Mouse (Mus musculus): Measurements from ENCODE around the gene Dctn5. TPM values are rescaled to one million over a fixed set of nuclear protein-coding genes. Genes with fewer than 3 reads are reported as not detected.

Dctn5 gene
- polyA plus RNA-seq, 1 experiment from 2014 or later, result 113 TPM

- Histone ChIP-seq H3K4me2 (replicated peaks; ENCODE audit: low read depth, low read length) (peak overlapping the region; percentile 62), H3K36me3 (ENCODE audit: control insufficient read depth, insufficient read depth, low read length) (peaks cover 27% of the 10 kb centered on the region), H3K4me1 (ENCODE audit: control insufficient read depth, insufficient read depth, low read length) (peaks cover 14% of the 10 kb centered on the region), H3K27ac (ENCODE audit: low read depth, low read length) (peak overlapping the region; percentile 77), H3K4me3 (ENCODE audit: low read length) (peak overlapping the region; percentile 82), H3K27me3 (ENCODE audit: control insufficient read depth, insufficient read depth, low read length) (no peaks in the 10 kb centered on the region), H3K9me3 (ENCODE audit: control insufficient read depth, low read length) (no peaks in the 10 kb centered on the region), H3K9ac (ENCODE audit: low read depth, low read length) (peak overlapping the region; percentile 75)
- 8% methylated on average over 13 of the region's 13 CpGs for WGBS
- no peak; the same call in 1 of the 2 replicates for ATAC-seq (ENCODE audit: low FRiP score, low TSS enrichment)
Measured at GRCm38 (mm10) chr7:122158488-122158887, 25.6 kb downstream of the Dctn5 start.

DNA sequence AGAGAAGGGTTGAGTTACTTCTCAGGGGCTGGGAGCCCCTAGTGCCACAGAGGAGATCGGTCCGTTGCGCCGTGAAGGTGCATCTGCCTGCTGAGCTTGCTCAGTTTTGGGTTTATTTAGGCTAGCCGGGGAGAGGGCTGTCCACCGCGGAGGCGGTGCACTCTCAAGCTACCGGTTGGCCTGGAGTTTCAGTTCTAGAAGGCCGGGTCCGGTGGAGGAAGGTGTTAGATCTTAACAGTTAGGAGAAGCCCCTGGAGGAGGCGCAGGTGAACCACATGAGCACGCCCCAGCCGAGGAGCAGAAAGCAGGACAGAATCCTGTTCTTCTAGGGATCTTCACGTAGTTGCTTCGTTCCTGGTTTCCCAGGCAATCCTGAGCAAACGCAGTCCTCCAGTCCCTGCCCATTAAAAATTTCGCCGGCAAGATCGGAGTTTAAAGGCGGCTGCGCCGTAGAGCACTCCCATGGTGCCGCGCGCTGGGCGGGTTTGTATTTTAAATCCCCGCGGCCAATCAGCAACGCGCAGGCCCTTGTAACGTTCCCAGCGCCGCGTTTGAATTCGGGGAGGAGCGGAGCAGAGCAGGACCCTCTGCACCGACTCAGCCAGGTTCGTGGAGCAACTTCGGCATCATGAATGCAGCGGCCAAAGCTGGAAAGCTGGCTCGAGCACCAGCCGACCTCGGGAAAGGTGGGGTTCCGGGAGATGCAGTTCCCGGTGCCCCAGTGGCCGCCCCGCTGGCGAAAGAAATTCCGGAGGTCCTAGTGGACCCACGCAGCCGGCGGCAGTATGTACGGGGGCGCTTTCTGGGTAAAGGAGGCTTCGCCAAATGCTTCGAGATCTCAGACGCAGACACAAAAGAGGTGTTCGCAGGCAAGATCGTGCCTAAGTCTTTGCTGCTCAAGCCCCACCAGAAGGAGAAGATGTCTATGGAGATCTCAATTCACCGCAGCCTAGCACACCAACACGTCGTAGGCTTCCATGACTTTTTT, 26.4 kb downstream of the Dctn5 start, which contains the start of gene Plk1:
Gene Plk1 (plus strand): TSS at position 525 of the 988 bp plus-strand sequence.
- peaks cover 32% of the 10 kb centered on the region for H3K36me3 ChIP-seq (ENCODE audit: control insufficient read depth, insufficient read depth, low read length)
- no peaks in the 10 kb centered on the region for H3K27me3 ChIP-seq (ENCODE audit: control insufficient read depth, insufficient read depth, low read length)
- H3K4me2 ChIP-seq (replicated peaks; ENCODE audit: low read depth, low read length), result peak within 1 kb of the TSS; percentile 62
- H3K4me3 ChIP-seq (ENCODE audit: low read length), result peak within 1 kb of the TSS; percentile 82
- H3K4me1 ChIP-seq (ENCODE audit: control insufficient read depth, insufficient read depth, low read length), result peaks cover 14% of the 10 kb centered on the region
- WGBS, result under 1% methylated on average over 63 of the region's 63 CpGs
- H3K9me3 ChIP-seq (ENCODE audit: control insufficient read depth, low read length), result no peaks in the 10 kb centered on the region
- H3K9ac ChIP-seq (ENCODE audit: low read depth, low read length), result peak within 1 kb of the TSS; percentile 75
- H3K27ac ChIP-seq (ENCODE audit: low read depth, low read length), result peak within 1 kb of the TSS; percentile 78
- ATAC-seq (ENCODE audit: low FRiP score, low TSS enrichment), result peak; percentile 93

GRCm38 (mm10) chr7:122160037-122160436, 27.2 kb downstream of the Dctn5 start:
- peaks cover 14% of the 10 kb centered on the region for H3K4me1 ChIP-seq (ENCODE audit: control insufficient read depth, insufficient read depth, low read length)
- H3K4me2 ChIP-seq (replicated peaks; ENCODE audit: low read depth, low read length), result peak overlapping the region; percentile 62
- peak overlapping the region; percentile 78; the same call in 1 of the 2 replicates for H3K27ac ChIP-seq (ENCODE audit: low read depth, low read length)
- whole genome bisulfite sequencing, result under 1% methylated on average over 12 of the region's 12 CpGs
- no peak for ATAC-seq (ENCODE audit: low FRiP score, low TSS enrichment)
- peaks cover 40% of the 10 kb centered on the region for H3K36me3 ChIP-seq (ENCODE audit: control insufficient read depth, insufficient read depth, low read length)
- peak overlapping the region; percentile 82 for H3K4me3 ChIP-seq (ENCODE audit: low read length)
- peak overlapping the region; percentile 75 for H3K9ac ChIP-seq (ENCODE audit: low read depth, low read length)
- H3K27me3 ChIP-seq (ENCODE audit: control insufficient read depth, insufficient read depth, low read length), result no peaks in the 10 kb centered on the region
- no peaks in the 10 kb centered on the region for H3K9me3 ChIP-seq (ENCODE audit: control insufficient read depth, low read length)

DNA sequence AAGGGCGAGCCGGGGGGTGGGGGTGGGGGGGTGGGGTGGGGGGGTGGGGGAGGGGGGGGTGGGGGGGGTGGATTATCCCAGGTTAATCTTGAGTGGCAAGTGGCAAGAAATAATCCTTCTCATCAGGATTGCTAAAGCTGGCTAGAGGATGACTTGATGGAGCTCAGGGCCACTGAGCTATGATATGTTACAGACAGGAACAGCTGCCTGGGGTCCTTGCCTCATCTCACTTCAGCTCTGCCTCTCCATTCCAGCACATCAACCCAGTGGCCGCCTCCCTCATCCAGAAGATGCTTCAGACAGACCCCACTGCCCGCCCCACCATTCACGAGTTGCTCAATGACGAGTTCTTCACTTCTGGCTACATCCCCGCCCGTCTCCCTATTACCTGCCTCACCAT, 30.9 kb downstream of the Dctn5 start:
- peaks cover 77% of the 10 kb centered on the region for H3K36me3 ChIP-seq (ENCODE audit: control insufficient read depth, insufficient read depth, low read length)
- H3K9ac ChIP-seq (ENCODE audit: low read depth, low read length), result no peak overlapping the region
- H3K4me3 ChIP-seq (ENCODE audit: low read length), result no peak overlapping the region
- ATAC-seq (ENCODE audit: low FRiP score, low TSS enrichment), result no peak
- no peak overlapping the region for H3K4me2 ChIP-seq (replicated peaks; ENCODE audit: low read depth, low read length)
- no peaks in the 10 kb centered on the region for H3K9me3 ChIP-seq (ENCODE audit: control insufficient read depth, low read length)
- WGBS, result 92% methylated on average over 8 of the region's 8 CpGs
- H3K27me3 ChIP-seq (ENCODE audit: control insufficient read depth, insufficient read depth, low read length), result no peaks in the 10 kb centered on the region
- H3K27ac ChIP-seq (ENCODE audit: low read depth, low read length), result no peak overlapping the region
- H3K4me1 ChIP-seq (ENCODE audit: control insufficient read depth, insufficient read depth, low read length), result peaks cover 7% of the 10 kb centered on the region

DNA sequence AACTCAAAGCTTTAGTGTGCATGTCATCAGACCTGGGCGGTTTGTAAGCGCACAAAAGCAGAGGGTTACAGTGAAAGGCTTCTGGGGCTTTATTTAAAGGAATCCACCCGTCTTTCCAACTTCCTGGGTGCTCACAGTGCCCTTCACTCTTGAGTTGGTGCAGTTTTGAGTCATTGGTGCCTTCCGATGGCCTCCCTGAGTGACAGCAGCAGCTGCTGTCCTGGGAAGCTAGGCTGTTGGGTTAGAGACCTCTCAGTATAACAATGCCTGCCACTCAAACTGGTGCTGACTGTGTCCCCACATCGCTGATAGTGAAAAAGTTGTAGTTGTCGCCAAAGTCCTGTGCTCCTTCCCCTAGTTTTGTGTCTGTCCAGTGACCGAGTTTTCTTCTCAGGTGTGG, 34.4 kb downstream of the Dctn5 start:
- Histone ChIP-seq H3K27ac (ENCODE audit: low read depth, low read length) (no peak overlapping the region), H3K27me3 (ENCODE audit: control insufficient read depth, insufficient read depth, low read length) (no peaks in the 10 kb centered on the region), H3K9ac (ENCODE audit: low read depth, low read length) (no peak overlapping the region), H3K36me3 (ENCODE audit: control insufficient read depth, insufficient read depth, low read length) (peaks cover 83% of the 10 kb centered on the region), H3K4me3 (ENCODE audit: low read length) (no peak overlapping the region), H3K4me1 (ENCODE audit: control insufficient read depth, insufficient read depth, low read length) (no peaks in the 10 kb centered on the region), H3K4me2 (replicated peaks; ENCODE audit: low read depth, low read length) (no peak overlapping the region), H3K9me3 (ENCODE audit: control insufficient read depth, low read length) (no peaks in the 10 kb centered on the region)
- 88% methylated on average over 7 of the region's 7 CpGs for WGBS
- no peak for ATAC-seq (ENCODE audit: low FRiP score, low TSS enrichment)

DNA sequence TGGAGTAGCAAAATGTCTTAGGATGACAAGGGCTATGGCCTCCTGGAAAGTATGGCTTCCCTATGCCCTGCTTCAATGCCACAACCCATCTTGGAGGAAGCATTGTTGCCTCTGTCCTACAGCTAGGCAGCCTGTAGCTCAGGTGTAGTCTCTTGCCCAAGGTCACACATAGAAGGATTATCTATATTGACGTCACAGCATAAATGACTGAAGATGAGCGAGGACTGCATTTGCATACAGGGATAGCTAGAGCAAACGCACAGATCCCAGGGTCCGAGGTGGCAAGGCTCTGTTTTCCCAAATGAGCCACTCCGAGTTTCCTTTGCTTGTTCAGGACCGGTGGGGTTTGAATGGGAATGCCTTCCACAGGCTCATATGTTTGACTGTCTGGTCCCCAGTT, 37.9 kb downstream of the Dctn5 start:
- H3K4me2 ChIP-seq (replicated peaks; ENCODE audit: low read depth, low read length), result no peak overlapping the region
- WGBS, result 87% methylated on average over 6 of the region's 6 CpGs
- peaks cover 50% of the 10 kb centered on the region for H3K36me3 ChIP-seq (ENCODE audit: control insufficient read depth, insufficient read depth, low read length)
- H3K27ac ChIP-seq (ENCODE audit: low read depth, low read length), result no peak overlapping the region
- H3K9ac ChIP-seq (ENCODE audit: low read depth, low read length), result no peak overlapping the region
- ATAC-seq (ENCODE audit: low FRiP score, low TSS enrichment), result no peak
- no peaks in the 10 kb centered on the region for H3K9me3 ChIP-seq (ENCODE audit: control insufficient read depth, low read length)
- H3K4me1 ChIP-seq (ENCODE audit: control insufficient read depth, insufficient read depth, low read length), result no peaks in the 10 kb centered on the region
- no peaks in the 10 kb centered on the region for H3K27me3 ChIP-seq (ENCODE audit: control insufficient read depth, insufficient read depth, low read length)
- H3K4me3 ChIP-seq (ENCODE audit: low read length), result no peak overlapping the region

GRCm38 (mm10) chr7:122171613-122172012, 38.8 kb downstream of the Dctn5 start:
- H3K4me3 ChIP-seq (ENCODE audit: low read length), result no peak overlapping the region
- no peaks in the 10 kb centered on the region for H3K4me1 ChIP-seq (ENCODE audit: control insufficient read depth, insufficient read depth, low read length)
- no peaks in the 10 kb centered on the region for H3K9me3 ChIP-seq (ENCODE audit: control insufficient read depth, low read length)
- no peak overlapping the region for H3K9ac ChIP-seq (ENCODE audit: low read depth, low read length)
- peaks cover 41% of the 10 kb centered on the region for H3K36me3 ChIP-seq (ENCODE audit: control insufficient read depth, insufficient read depth, low read length)
- H3K4me2 ChIP-seq (replicated peaks; ENCODE audit: low read depth, low read length), result no peak overlapping the region
- 62% methylated on average over 10 of the region's 10 CpGs for WGBS
- no peak overlapping the region for H3K27ac ChIP-seq (ENCODE audit: low read depth, low read length)
- no peak for ATAC-seq (ENCODE audit: low FRiP score, low TSS enrichment)
- no peaks in the 10 kb centered on the region for H3K27me3 ChIP-seq (ENCODE audit: control insufficient read depth, insufficient read depth, low read length)

GRCm38 (mm10) chr7:122180720-122181119, 47.9 kb downstream of the Dctn5 start:
- no peak for ATAC-seq (ENCODE audit: low FRiP score, low TSS enrichment)
- Histone ChIP-seq H3K9ac (ENCODE audit: low read depth, low read length) (no peak overlapping the region), H3K27ac (ENCODE audit: low read depth, low read length) (no peak overlapping the region), H3K36me3 (ENCODE audit: control insufficient read depth, insufficient read depth, low read length) (no peaks in the 10 kb centered on the region), H3K4me3 (ENCODE audit: low read length) (no peak overlapping the region), H3K4me1 (ENCODE audit: control insufficient read depth, insufficient read depth, low read length) (no peaks in the 10 kb centered on the region), H3K4me2 (replicated peaks; ENCODE audit: low read depth, low read length) (no peak overlapping the region), H3K27me3 (ENCODE audit: control insufficient read depth, insufficient read depth, low read length) (no peaks in the 10 kb centered on the region), H3K9me3 (ENCODE audit: control insufficient read depth, low read length) (no peaks in the 10 kb centered on the region)
- 95% methylated on average over 7 of the region's 7 CpGs for WGBS

DNA sequence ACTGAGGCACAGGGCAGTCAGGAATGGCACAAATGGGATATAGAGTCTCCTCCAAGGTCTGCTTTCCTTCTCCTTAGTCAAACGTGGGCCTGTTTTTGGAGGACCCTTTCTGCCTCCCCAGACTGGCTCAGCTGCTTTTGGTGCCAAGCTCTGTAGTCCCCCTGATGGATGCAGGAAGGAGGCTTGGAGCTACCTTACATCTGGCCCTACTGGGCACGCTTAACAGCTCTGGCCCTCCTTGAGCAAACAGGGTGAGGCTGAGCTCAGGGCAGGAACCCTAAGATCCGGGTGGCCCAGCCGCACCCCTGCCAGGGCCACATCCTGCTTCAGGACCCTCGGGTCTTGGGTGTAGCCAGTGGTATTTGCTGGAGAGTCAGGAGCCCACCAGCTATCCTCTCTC, 51.7 kb downstream of the Dctn5 start:
- H3K9me3 ChIP-seq (ENCODE audit: control insufficient read depth, low read length), result no peaks in the 10 kb centered on the region
- no peaks in the 10 kb centered on the region for H3K36me3 ChIP-seq (ENCODE audit: control insufficient read depth, insufficient read depth, low read length)
- no peak overlapping the region for H3K27ac ChIP-seq (ENCODE audit: low read depth, low read length)
- H3K27me3 ChIP-seq (ENCODE audit: control insufficient read depth, insufficient read depth, low read length), result no peaks in the 10 kb centered on the region
- ATAC-seq (ENCODE audit: low FRiP score, low TSS enrichment), result no peak
- no peak overlapping the region for H3K4me2 ChIP-seq (replicated peaks; ENCODE audit: low read depth, low read length)
- H3K4me3 ChIP-seq (ENCODE audit: low read length), result no peak overlapping the region
- WGBS, result 75% methylated on average over 5 of the region's 5 CpGs
- no peaks in the 10 kb centered on the region for H3K4me1 ChIP-seq (ENCODE audit: control insufficient read depth, insufficient read depth, low read length)
- H3K9ac ChIP-seq (ENCODE audit: low read depth, low read length), result no peak overlapping the region

Measured in kidney, embryonic 14.5 days (tissue).